Mouse (Mus musculus) adipocyte (in vitro differentiated cells): ENCODE results near the gene Olfr1085.
"Not testable (repeated sequence)": the region's sequence is repeated elsewhere in the genome, so short reads cannot be mapped to it uniquely, and the experiment has no call there.

Experiments
- DNase-seq: peaks from one replicate; pipeline ENCODE4 v3.0.0-alpha.2; 2016; ENCODE audit warnings: low spot score

Gene Olfr1085

DNA sequence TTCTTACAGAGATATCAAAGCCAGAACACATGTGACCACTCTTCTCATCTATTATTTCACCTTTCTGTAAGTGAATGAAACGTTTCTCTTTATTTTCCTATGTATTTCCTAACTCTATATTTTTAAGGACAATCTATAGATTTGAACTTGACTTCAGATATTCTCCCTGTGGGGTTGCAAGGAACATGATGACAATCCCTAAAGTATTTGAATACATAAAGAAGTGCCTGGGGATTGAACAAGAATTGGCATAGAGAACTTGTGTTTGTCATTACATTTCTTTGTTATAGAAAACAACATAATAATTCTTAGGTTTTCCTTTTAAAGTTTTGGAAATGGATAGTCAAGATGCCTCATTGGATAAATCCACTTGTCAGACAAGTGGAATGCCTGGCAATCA lies at the start of gene Olfr1085:
Gene Olfr1085, minus strand, starts transcription at position 101 of the 400 bp plus-strand sequence.
- no peak for DNase-seq

DNA sequence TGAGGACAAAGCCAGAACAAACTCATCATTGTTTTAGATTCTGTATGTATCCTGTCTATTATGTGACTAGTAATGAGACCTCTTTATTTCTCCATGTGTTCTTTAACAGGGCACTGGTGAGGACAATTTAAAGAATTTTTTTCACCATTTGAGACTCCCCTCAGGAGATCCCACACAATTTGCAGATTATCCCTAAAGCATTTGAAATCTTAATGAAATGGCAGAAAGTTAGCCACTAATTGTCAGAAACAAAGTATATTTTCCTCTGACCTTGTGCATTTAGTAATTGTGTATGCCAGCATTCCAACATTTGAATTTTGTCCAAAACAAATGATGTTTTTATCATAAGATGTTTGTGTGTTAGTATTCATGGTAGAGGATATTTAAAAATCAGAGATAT lies 36.5 kb upstream of the Olfr1085 start, which contains the start of gene Olfr1087:
Gene Olfr1087, minus strand, starts transcription at position 101 of the 400 bp plus-strand sequence.
- no peak for DNase-seq

DNA sequence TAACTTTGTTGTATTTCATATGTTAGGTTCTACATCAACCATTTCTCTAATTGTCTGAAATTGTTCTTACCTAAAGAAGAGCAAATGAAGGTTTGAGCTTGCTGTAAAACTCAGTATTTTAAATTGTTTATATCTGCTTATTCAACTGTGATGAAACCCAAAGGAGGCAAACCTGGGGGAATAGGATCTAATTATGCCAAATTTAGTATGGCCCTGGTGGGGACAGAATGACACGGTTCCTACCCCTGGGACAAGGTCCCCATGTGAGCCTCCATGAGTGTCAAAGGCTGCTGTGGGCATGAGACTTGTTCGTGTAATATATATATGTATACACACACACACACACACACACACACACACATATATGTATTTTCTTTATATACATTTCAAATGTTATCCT lies 18.2 kb upstream of the Olfr1085 start, which contains the start of gene Olfr1086:
Gene Olfr1086, minus strand, starts transcription at position 101 of the 400 bp plus-strand sequence.
- no peak for DNase-seq

DNA sequence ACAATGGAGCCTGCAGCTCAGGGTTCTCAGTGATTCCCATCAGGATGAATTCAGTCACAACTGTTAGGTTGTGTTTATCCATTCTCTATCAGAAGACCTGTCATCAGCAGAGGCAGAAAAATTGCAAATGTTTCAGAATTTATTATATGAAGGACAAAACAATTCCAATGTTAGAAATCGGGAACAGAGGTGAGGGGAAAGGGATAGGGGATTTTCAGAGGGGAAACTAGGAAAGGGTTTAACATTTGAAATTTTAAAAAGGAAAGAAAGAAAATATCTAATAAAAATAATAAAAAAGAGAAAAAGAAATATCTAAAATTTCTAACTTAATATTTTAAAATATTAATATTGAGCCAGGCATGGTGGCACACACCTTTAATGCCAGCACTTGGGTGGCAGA lies 22.2 kb downstream of the Olfr1085 start, which contains the start of gene Olfr1084:
Gene Olfr1084, minus strand, starts transcription at position 101 of the 400 bp plus-strand sequence.
- not testable (repeated sequence) for DNase-seq
